Mouse (Mus musculus): Measurements from ENCODE around the gene Rnf34. TPM values are rescaled to one million over a fixed set of nuclear protein-coding genes. Genes with fewer than 3 reads are reported as not detected.
A peak's percentile ranks its signal among the peaks of the same experiment; 100 is the strongest.

Rnf34 gene
- polyA plus RNA-seq, 1 experiment from 2014 or later: 50.6 TPM

- H3K4me3 ChIP-seq (ENCODE audit: low read depth, low read length): no peak overlapping the region
These were observed 8.7 kb upstream of the Rnf34 start for GRCm38 (mm10) chr5:122841126-122841525.

GRCm38 (mm10) chr5:122843799-122844198 is 6.0 kb upstream of the Rnf34 start:
- 86% methylated on average over 5 of the region's 5 CpGs for WGBS

More at GRCm38 (mm10) chr5:122841126-122841525, 8.7 kb upstream of the Rnf34 start:
- Histone ChIP-seq H3K4me1 (ENCODE audit: control insufficient read depth, insufficient read depth, low read length) (no peaks in the 10 kb centered on the region), H3K9ac (replicated peaks; ENCODE audit: low read length) (no peak overlapping the region), H3K36me3 (replicated peaks; ENCODE audit: control insufficient read depth, insufficient read depth, low read depth, low read length) (no peaks in the 10 kb centered on the region), H3K27ac (replicated peaks; ENCODE audit: low read depth, low read length) (no peak overlapping the region), H3K9me3 (replicated peaks; ENCODE audit: control insufficient read depth, low read length) (no peaks in the 10 kb centered on the region), H3K4me2 (ENCODE audit: low read depth, low read length) (no peak overlapping the region), H3K27me3 (ENCODE audit: control insufficient read depth, insufficient read depth, low read length) (no peaks in the 10 kb centered on the region)
- DNase-seq (ENCODE audit: low spot score) (no peak), ATAC-seq (replicated peaks; ENCODE audit: insufficient number of reproducible peaks, low FRiP score, low TSS enrichment, low read depth) (no peak)
- WGBS: 81% methylated on average over 2 of the region's 2 CpGs

GRCm38 (mm10) chr5:122850319-122851002 is 613 bp downstream of the Rnf34 start:
- ATAC-seq (replicated peaks; ENCODE audit: insufficient number of reproducible peaks, low FRiP score, low TSS enrichment, low read depth) (peak; percentile 84), DNase-seq (ENCODE audit: low spot score) (peak; percentile 75)
- H3K36me3 ChIP-seq (replicated peaks; ENCODE audit: control insufficient read depth, insufficient read depth, low read depth, low read length): no peaks in the 10 kb centered on the region
- H3K27me3 ChIP-seq (ENCODE audit: control insufficient read depth, insufficient read depth, low read length): no peaks in the 10 kb centered on the region
- peak overlapping the region; percentile 90 for H3K4me3 ChIP-seq (ENCODE audit: low read depth, low read length)
- H3K4me1 ChIP-seq (ENCODE audit: control insufficient read depth, insufficient read depth, low read length): peaks cover 3% of the 10 kb centered on the region; the same call in 1 of the 2 replicates
- WGBS: under 1% methylated on average over 38 of the region's 38 CpGs
- peak overlapping the region; percentile 95 for H3K9ac ChIP-seq (replicated peaks; ENCODE audit: low read length)
- no peaks in the 10 kb centered on the region for H3K9me3 ChIP-seq (replicated peaks; ENCODE audit: control insufficient read depth, low read length)
- peak overlapping the region; percentile 93 for H3K4me2 ChIP-seq (ENCODE audit: low read depth, low read length)
- H3K27ac ChIP-seq (replicated peaks; ENCODE audit: low read depth, low read length): peak overlapping the region; percentile 78

More at GRCm38 (mm10) chr5:122843799-122844198, 6.0 kb upstream of the Rnf34 start:
- H3K27ac ChIP-seq (replicated peaks; ENCODE audit: low read depth, low read length): no peak overlapping the region
- ATAC-seq (replicated peaks; ENCODE audit: insufficient number of reproducible peaks, low FRiP score, low TSS enrichment, low read depth) (no peak), DNase-seq (ENCODE audit: low spot score) (no peak)
- H3K4me1 ChIP-seq (ENCODE audit: control insufficient read depth, insufficient read depth, low read length): no peaks in the 10 kb centered on the region
- H3K27me3 ChIP-seq (ENCODE audit: control insufficient read depth, insufficient read depth, low read length): no peaks in the 10 kb centered on the region
- H3K36me3 ChIP-seq (replicated peaks; ENCODE audit: control insufficient read depth, insufficient read depth, low read depth, low read length): no peaks in the 10 kb centered on the region
- no peak overlapping the region for H3K9ac ChIP-seq (replicated peaks; ENCODE audit: low read length)
- no peak overlapping the region for H3K4me2 ChIP-seq (ENCODE audit: low read depth, low read length)
- no peak overlapping the region for H3K4me3 ChIP-seq (ENCODE audit: low read depth, low read length)
- H3K9me3 ChIP-seq (replicated peaks; ENCODE audit: control insufficient read depth, low read length): no peaks in the 10 kb centered on the region

- Histone ChIP-seq H3K27ac (replicated peaks; ENCODE audit: low read depth, low read length) (no peak overlapping the region), H3K4me1 (ENCODE audit: control insufficient read depth, insufficient read depth, low read length) (peaks cover 3% of the 10 kb centered on the region; the same call in 1 of the 2 replicates), H3K4me2 (ENCODE audit: low read depth, low read length) (no peak overlapping the region), H3K9ac (replicated peaks; ENCODE audit: low read length) (no peak overlapping the region), H3K27me3 (ENCODE audit: control insufficient read depth, insufficient read depth, low read length) (no peaks in the 10 kb centered on the region), H3K4me3 (ENCODE audit: low read depth, low read length) (no peak overlapping the region), H3K36me3 (replicated peaks; ENCODE audit: control insufficient read depth, insufficient read depth, low read depth, low read length) (no peaks in the 10 kb centered on the region), H3K9me3 (replicated peaks; ENCODE audit: control insufficient read depth, low read length) (no peaks in the 10 kb centered on the region)
- ATAC-seq (replicated peaks; ENCODE audit: insufficient number of reproducible peaks, low FRiP score, low TSS enrichment, low read depth) (no peak), DNase-seq (ENCODE audit: low spot score) (no peak)
- WGBS: 79% methylated on average over 2 of the region's 2 CpGs
These were observed 2.8 kb downstream of the Rnf34 start for GRCm38 (mm10) chr5:122852611-122853010.

GRCm38 (mm10) chr5:122855858-122856257 is 6.0 kb downstream of the Rnf34 start:
- Histone ChIP-seq H3K4me1 (ENCODE audit: control insufficient read depth, insufficient read depth, low read length) (peaks cover 3% of the 10 kb centered on the region; the same call in 1 of the 2 replicates), H3K9ac (replicated peaks; ENCODE audit: low read length) (no peak overlapping the region), H3K36me3 (replicated peaks; ENCODE audit: control insufficient read depth, insufficient read depth, low read depth, low read length) (no peaks in the 10 kb centered on the region), H3K9me3 (replicated peaks; ENCODE audit: control insufficient read depth, low read length) (no peaks in the 10 kb centered on the region), H3K4me2 (ENCODE audit: low read depth, low read length) (no peak overlapping the region), H3K4me3 (ENCODE audit: low read depth, low read length) (no peak overlapping the region), H3K27me3 (ENCODE audit: control insufficient read depth, insufficient read depth, low read length) (no peaks in the 10 kb centered on the region), H3K27ac (replicated peaks; ENCODE audit: low read depth, low read length) (no peak overlapping the region)
- no peak for ATAC-seq (replicated peaks; ENCODE audit: insufficient number of reproducible peaks, low FRiP score, low TSS enrichment, low read depth)
- WGBS: 78% methylated on average over 3 of the region's 3 CpGs
- DNase-seq (ENCODE audit: low spot score): no peak

GRCm38 (mm10) chr5:122863053-122863452 is 13.2 kb downstream of the Rnf34 start:
- no peaks in the 10 kb centered on the region for H3K27me3 ChIP-seq (ENCODE audit: control insufficient read depth, insufficient read depth, low read length)
- DNase-seq (ENCODE audit: low spot score) (no peak), ATAC-seq (replicated peaks; ENCODE audit: insufficient number of reproducible peaks, low FRiP score, low TSS enrichment, low read depth) (no peak)
- H3K4me3 ChIP-seq (ENCODE audit: low read depth, low read length): no peak overlapping the region
- no peak overlapping the region for H3K4me2 ChIP-seq (ENCODE audit: low read depth, low read length)
- H3K36me3 ChIP-seq (replicated peaks; ENCODE audit: control insufficient read depth, insufficient read depth, low read depth, low read length): peaks cover 11% of the 10 kb centered on the region
- no peaks in the 10 kb centered on the region for H3K4me1 ChIP-seq (ENCODE audit: control insufficient read depth, insufficient read depth, low read length)
- WGBS: 90% methylated on average over 2 of the region's 2 CpGs
- H3K9me3 ChIP-seq (replicated peaks; ENCODE audit: control insufficient read depth, low read length): no peaks in the 10 kb centered on the region
- no peak overlapping the region for H3K9ac ChIP-seq (replicated peaks; ENCODE audit: low read length)
- no peak overlapping the region for H3K27ac ChIP-seq (replicated peaks; ENCODE audit: low read depth, low read length)

GRCm38 (mm10) chr5:122872626-122873025 is 22.8 kb downstream of the Rnf34 start:
- ATAC-seq (replicated peaks; ENCODE audit: insufficient number of reproducible peaks, low FRiP score, low TSS enrichment, low read depth): no peak

GRCm38 (mm10) chr5:122873573-122873972 is 23.7 kb downstream of the Rnf34 start:
- no peak overlapping the region for H3K4me2 ChIP-seq (ENCODE audit: low read depth, low read length)
- WGBS: 82% methylated on average over 2 of the region's 2 CpGs

More at GRCm38 (mm10) chr5:122872626-122873025, 22.8 kb downstream of the Rnf34 start:
- Histone ChIP-seq H3K27me3 (ENCODE audit: control insufficient read depth, insufficient read depth, low read length) (no peaks in the 10 kb centered on the region), H3K9ac (replicated peaks; ENCODE audit: low read length) (no peak overlapping the region), H3K27ac (replicated peaks; ENCODE audit: low read depth, low read length) (no peak overlapping the region), H3K9me3 (replicated peaks; ENCODE audit: control insufficient read depth, low read length) (no peaks in the 10 kb centered on the region), H3K36me3 (replicated peaks; ENCODE audit: control insufficient read depth, insufficient read depth, low read depth, low read length) (peaks cover 10% of the 10 kb centered on the region), H3K4me1 (ENCODE audit: control insufficient read depth, insufficient read depth, low read length) (no peaks in the 10 kb centered on the region), H3K4me3 (ENCODE audit: low read depth, low read length) (no peak overlapping the region), H3K4me2 (ENCODE audit: low read depth, low read length) (no peak overlapping the region)
- DNase-seq (ENCODE audit: low spot score): no peak
- 92% methylated on average over 3 of the region's 3 CpGs for WGBS

More at GRCm38 (mm10) chr5:122873573-122873972, 23.7 kb downstream of the Rnf34 start:
- ATAC-seq (replicated peaks; ENCODE audit: insufficient number of reproducible peaks, low FRiP score, low TSS enrichment, low read depth) (no peak), DNase-seq (ENCODE audit: low spot score) (no peak)
- H3K36me3 ChIP-seq (replicated peaks; ENCODE audit: control insufficient read depth, insufficient read depth, low read depth, low read length): peaks cover 10% of the 10 kb centered on the region
- no peak overlapping the region for H3K9ac ChIP-seq (replicated peaks; ENCODE audit: low read length)
- H3K9me3 ChIP-seq (replicated peaks; ENCODE audit: control insufficient read depth, low read length): no peaks in the 10 kb centered on the region
- no peaks in the 10 kb centered on the region for H3K27me3 ChIP-seq (ENCODE audit: control insufficient read depth, insufficient read depth, low read length)
- H3K27ac ChIP-seq (replicated peaks; ENCODE audit: low read depth, low read length): no peak overlapping the region
- H3K4me3 ChIP-seq (ENCODE audit: low read depth, low read length): no peak overlapping the region
- H3K4me1 ChIP-seq (ENCODE audit: control insufficient read depth, insufficient read depth, low read length): no peaks in the 10 kb centered on the region

Data from embryonic facial prominence, embryonic 11.5 days (tissue).